Mouse (Mus musculus) forebrain, embryonic 11.5 days (tissue): ENCODE measurements around the gene Cyp4v3. TPM values are rescaled to one million over a fixed set of nuclear protein-coding genes. Genes with fewer than 3 reads are reported as not detected.

Experiments
- ATAC-seq: fragments of 200-750 bp; cut with Nextera tagmentation; replicated peaks from 2 replicates; pipeline ENCODE4 v1.8.0; 2017; ENCODE audit warnings: moderate TSS enrichment; ENCODE audit not compliant: low FRiP score
- DNase-seq: peaks from one replicate; pipeline ENCODE4 v3.0.0-alpha.2; 2017; ENCODE audit warnings: low spot score
- H3K27ac ChIP-seq: fragments of 300-500 bp; sonication (generic); 2 replicates; pipeline ENCODE4 v1.5.1; 2014; ENCODE audit warnings: low read depth, low read length
- H3K27me3 ChIP-seq: fragments of 300-500 bp; sonication (generic); 2 replicates; pipeline ENCODE4 v1.6.1; 2014; ENCODE audit warnings: mild to moderate bottlenecking, low read length, mixed read lengths; ENCODE audit not compliant: control insufficient read depth, insufficient read depth
- H3K36me3 ChIP-seq: fragments of 300-500 bp; sonication (generic); 2 replicates; pipeline ENCODE4 v1.6.1; 2014; ENCODE audit warnings: mild to moderate bottlenecking, low read length, moderate library complexity, mixed read lengths; ENCODE audit not compliant: control insufficient read depth, insufficient read depth
- H3K4me1 ChIP-seq: fragments of 300-500 bp; sonication (generic); replicated peaks from 2 replicates; pipeline ENCODE4 v1.6.1; 2014; ENCODE audit warnings: low read length, mixed read lengths; ENCODE audit not compliant: control insufficient read depth, insufficient read depth
- H3K4me2 ChIP-seq: fragments of 300-500 bp; sonication (generic); 2 replicates; pipeline ENCODE4 v1.6.1; 2014; ENCODE audit warnings: low read depth, mild to moderate bottlenecking, low read length, moderate library complexity, mixed read lengths; ENCODE audit not compliant: severe bottlenecking
- H3K4me3 ChIP-seq: fragments of 300-500 bp; sonication (generic); 2 replicates; pipeline ENCODE4 v1.5.1; 2014; ENCODE audit warnings: low read depth, low read length
- H3K9ac ChIP-seq: fragments of 300-500 bp; sonication (generic); 2 replicates; pipeline ENCODE4 v1.6.1; 2014; ENCODE audit warnings: low read length
- H3K9me3 ChIP-seq: fragments of 300-500 bp; sonication (generic); 2 replicates; pipeline ENCODE4 v1.6.1; 2016; ENCODE audit warnings: low read length, mixed read lengths; ENCODE audit not compliant: control insufficient read depth
- WGBS: fragments of 180-500 bp; shearing (Covaris S2); extraction: QIAGEN DNeasy Blood & Tissue Kit; methylation state at CpG from one replicate; pipeline ENCODE4 v1.1.7; 2014; 5-methylcytosine and 5-hydroxymethylcytosine counted together
- polyA plus RNA-seq: library from polyadenylated mRNA; unstranded; fragments of >200 nt; fragmentation: Nextera tagmentation; extraction: Ambion mirVana; gene quantifications from 2 replicates; pipeline ENCODE4 v1.2.1, GENCODE M21; 2014

Gene Cyp4v3
- polyA plus RNA-seq, 1 experiment from 2014 or later: 1.6 TPM

DNA sequence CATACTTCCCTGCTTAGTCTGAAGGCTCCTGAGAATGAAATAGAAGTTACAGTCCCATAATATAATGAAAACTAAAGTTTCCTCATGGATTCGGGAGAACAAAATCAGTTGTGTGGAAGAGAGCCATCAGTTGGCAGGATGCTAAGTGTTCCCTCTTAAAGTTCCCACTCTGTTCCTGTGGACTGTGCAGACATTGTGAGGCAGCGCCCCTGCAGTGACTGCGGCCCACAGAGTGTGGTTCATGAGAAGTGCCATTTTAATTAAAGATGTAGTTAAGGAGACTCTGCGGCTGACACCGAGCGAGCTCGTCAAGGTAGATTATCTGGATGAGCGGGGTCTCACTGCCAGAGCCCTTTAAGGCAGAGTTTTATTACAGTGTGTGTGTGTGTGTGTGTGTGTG is 30.6 kb downstream of the Cyp4v3 start:
- H3K4me2 ChIP-seq: no peak overlapping the region
- no peak overlapping the region for H3K4me3 ChIP-seq
- no peaks in the 10 kb centered on the region for H3K4me1 ChIP-seq
- H3K9ac ChIP-seq: no peak overlapping the region
- H3K36me3 ChIP-seq: no peaks in the 10 kb centered on the region
- H3K27me3 ChIP-seq: no peaks in the 10 kb centered on the region
- WGBS: 63% methylated on average over 8 of the region's 8 CpGs
- H3K27ac ChIP-seq: no peak overlapping the region
- no peak for DNase-seq
- no peak for ATAC-seq
- H3K9me3 ChIP-seq: no peaks in the 10 kb centered on the region

- Histone ChIP-seq H3K4me3 (no peak overlapping the region), H3K4me1 (no peaks in the 10 kb centered on the region), H3K36me3 (no peaks in the 10 kb centered on the region), H3K27me3 (no peaks in the 10 kb centered on the region), H3K9me3 (no peaks in the 10 kb centered on the region), H3K9ac (no peak overlapping the region), H3K27ac (no peak overlapping the region), H3K4me2 (no peak overlapping the region)
- no peak for DNase-seq
- ATAC-seq: no peak
- WGBS: 92% methylated on average over 6 of the region's 6 CpGs
These were observed 37.7 kb downstream of the Cyp4v3 start for GRCm38 (mm10) chr8:45295276-45295675.

- Histone ChIP-seq H3K4me2 (no peak within 1 kb of the TSS), H3K9ac (no peak within 1 kb of the TSS), H3K27me3 (no peaks in the 10 kb centered on the region), H3K4me3 (no peak within 1 kb of the TSS), H3K27ac (no peak within 1 kb of the TSS), H3K4me1 (no peaks in the 10 kb centered on the region), H3K9me3 (no peaks in the 10 kb centered on the region), H3K36me3 (no peaks in the 10 kb centered on the region)
- 89% methylated on average over 7 of the region's 7 CpGs for WGBS
- DNase-seq: no peak
- ATAC-seq: no peak
These were observed 38.3 kb downstream of the Cyp4v3 start, which contains the start of gene Klkb1 for GRCm38 (mm10) chr8:45294687-45295086. Gene Klkb1, minus strand, starts transcription at chr8:45294859.

DNA sequence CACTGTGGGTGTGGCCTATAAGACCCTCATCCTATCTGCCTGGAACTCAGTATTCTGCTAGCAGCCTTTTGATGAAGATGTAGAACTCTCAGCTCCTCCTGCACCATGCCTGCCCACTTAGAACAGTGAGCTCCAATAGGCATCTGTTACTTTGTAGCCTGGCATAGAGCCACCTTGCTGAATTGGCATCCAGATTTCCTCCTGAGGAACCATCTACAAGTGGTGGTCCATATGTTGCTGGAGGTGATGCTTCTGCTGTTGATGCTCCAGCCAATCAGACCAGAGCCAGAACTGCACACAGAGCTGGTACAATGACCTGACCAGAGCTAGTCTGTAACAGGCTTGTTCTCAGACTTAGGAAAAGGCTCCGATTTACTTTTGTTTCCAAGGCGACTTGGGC is 41.2 kb downstream of the Cyp4v3 start:
- Histone ChIP-seq H3K9me3 (no peaks in the 10 kb centered on the region), H3K27ac (no peak overlapping the region), H3K4me1 (no peaks in the 10 kb centered on the region), H3K9ac (no peak overlapping the region), H3K27me3 (no peaks in the 10 kb centered on the region), H3K36me3 (no peaks in the 10 kb centered on the region), H3K4me2 (no peak overlapping the region), H3K4me3 (no peak overlapping the region)
- ATAC-seq: no peak
- 87% methylated on average over 2 of the region's 2 CpGs for WGBS
- DNase-seq: no peak

DNA sequence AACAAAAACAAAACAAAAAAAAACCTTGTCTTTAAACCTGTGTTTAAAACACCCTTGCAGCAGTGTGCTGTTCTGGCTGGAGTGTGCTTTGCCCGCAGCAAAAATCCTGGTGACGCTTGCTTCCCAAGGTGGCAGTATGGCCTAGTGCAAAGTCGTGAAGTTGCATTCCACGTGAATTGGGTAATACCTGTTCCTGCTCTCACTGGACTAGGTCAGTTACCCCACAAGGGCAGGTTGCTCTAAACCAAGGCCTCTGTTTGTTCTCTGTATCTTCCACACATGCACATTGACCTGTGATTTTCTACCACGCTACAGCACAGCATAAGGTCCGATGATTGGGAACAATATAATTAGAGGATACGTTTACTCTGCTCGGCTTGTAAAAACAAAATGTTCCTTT is 51.4 kb downstream of the Cyp4v3 start:
- H3K9ac ChIP-seq: no peak overlapping the region
- H3K36me3 ChIP-seq: no peaks in the 10 kb centered on the region
- no peak overlapping the region for H3K27ac ChIP-seq
- DNase-seq (no peak), ATAC-seq (no peak)
- H3K4me2 ChIP-seq: no peak overlapping the region
- H3K27me3 ChIP-seq: no peaks in the 10 kb centered on the region
- H3K9me3 ChIP-seq: no peaks in the 10 kb centered on the region
- no peak overlapping the region for H3K4me3 ChIP-seq
- no peaks in the 10 kb centered on the region for H3K4me1 ChIP-seq
- 80% methylated on average over 8 of the region's 8 CpGs for WGBS

- H3K9ac ChIP-seq: no peak overlapping the region
- H3K27me3 ChIP-seq: no peaks in the 10 kb centered on the region
- H3K4me1 ChIP-seq: no peaks in the 10 kb centered on the region
- no peak overlapping the region for H3K4me2 ChIP-seq
- no peak overlapping the region for H3K27ac ChIP-seq
- H3K36me3 ChIP-seq: no peaks in the 10 kb centered on the region
- no peak overlapping the region for H3K4me3 ChIP-seq
- no peaks in the 10 kb centered on the region for H3K9me3 ChIP-seq
- ATAC-seq (no peak), DNase-seq (no peak)
- WGBS: 83% methylated on average over 3 of the region's 3 CpGs
These were observed 55.6 kb downstream of the Cyp4v3 start for GRCm38 (mm10) chr8:45277453-45277852.

DNA sequence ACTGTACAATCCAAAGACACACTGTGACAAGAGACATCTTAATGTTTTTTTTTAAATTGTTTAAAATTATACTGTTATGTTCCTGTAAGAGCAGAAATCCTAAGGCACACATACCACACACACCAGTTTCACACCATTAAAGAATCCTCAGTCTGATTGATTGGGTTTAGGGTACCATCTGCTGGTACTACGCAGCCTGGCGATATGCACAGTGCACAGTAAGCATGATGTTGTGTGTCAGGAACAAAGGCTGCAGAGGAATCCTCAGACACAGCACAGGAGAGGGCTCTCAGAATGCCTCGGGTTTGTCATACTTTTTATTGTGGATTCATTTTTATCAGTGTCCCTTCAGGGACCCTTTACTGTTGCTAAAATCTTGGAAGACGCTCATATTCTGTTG is 58.7 kb downstream of the Cyp4v3 start:
- Histone ChIP-seq H3K4me1 (no peaks in the 10 kb centered on the region), H3K27ac (no peak overlapping the region), H3K4me3 (no peak overlapping the region), H3K36me3 (no peaks in the 10 kb centered on the region), H3K27me3 (no peaks in the 10 kb centered on the region), H3K4me2 (no peak overlapping the region), H3K9me3 (no peaks in the 10 kb centered on the region), H3K9ac (no peak overlapping the region)
- 90% methylated on average over 4 of the region's 4 CpGs for WGBS
- DNase-seq (no peak), ATAC-seq (no peak)

DNA sequence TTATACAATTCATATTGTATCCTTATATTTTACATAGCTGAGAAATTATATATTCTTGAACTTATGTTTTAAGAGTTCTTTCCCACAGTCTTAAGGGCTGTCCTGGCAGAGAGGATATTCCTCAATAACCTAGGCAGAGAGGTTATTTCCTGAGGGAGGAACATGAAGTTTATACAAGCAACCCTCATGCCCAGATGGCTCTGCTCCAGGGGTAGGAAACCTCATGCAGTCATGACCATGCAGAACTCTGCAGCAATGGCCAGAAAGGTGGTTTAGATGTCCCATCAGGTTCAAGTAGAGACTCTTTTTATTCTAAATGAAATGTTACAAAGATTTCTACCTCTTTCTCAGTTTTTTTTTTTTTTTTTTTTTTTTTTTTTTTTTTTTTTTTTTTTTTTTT is 64.0 kb downstream of the Cyp4v3 start:
- no peak overlapping the region for H3K4me3 ChIP-seq
- no peak for ATAC-seq

GRCm38 (mm10) chr8:45268485-45268884 is 64.5 kb downstream of the Cyp4v3 start:
- Histone ChIP-seq H3K4me1 (no peaks in the 10 kb centered on the region), H3K27ac (no peak overlapping the region), H3K9me3 (no peaks in the 10 kb centered on the region), H3K4me3 (no peak overlapping the region), H3K4me2 (no peak overlapping the region), H3K9ac (no peak overlapping the region), H3K36me3 (no peaks in the 10 kb centered on the region), H3K27me3 (no peaks in the 10 kb centered on the region)
- ATAC-seq: no peak
- no peak for DNase-seq

More for the DNA sequence above, 64.0 kb downstream of the Cyp4v3 start:
- Histone ChIP-seq H3K27me3 (no peaks in the 10 kb centered on the region), H3K36me3 (no peaks in the 10 kb centered on the region), H3K9me3 (no peaks in the 10 kb centered on the region), H3K4me1 (no peaks in the 10 kb centered on the region), H3K4me2 (no peak overlapping the region), H3K9ac (no peak overlapping the region), H3K27ac (no peak overlapping the region)
- DNase-seq: no peak
